Mouse (Mus musculus) cerebellum, adult 2 months (tissue): ENCODE data around the gene Dctd.

ENCODE experiments used
- CTCF ChIP-seq: fragments of 200-500 bp; IDR thresholded peaks from 2 replicates; pipeline ENCODE4 v1.5.1; 2011; ENCODE audit warnings: low read depth, mild to moderate bottlenecking, control low read depth, low read length, moderate library complexity, borderline replicate concordance; ENCODE audit not compliant: insufficient read depth
- POLR2A ChIP-seq: fragments of 200-500 bp; IDR thresholded peaks from 2 replicates; pipeline ENCODE4 v1.6.1; 2011; ENCODE audit warnings: low read length, control low read depth, borderline replicate concordance; ENCODE audit not compliant: insufficient read depth

GRCm38 (mm10) chr8:48114591-48114990, 15.7 kb downstream of the Dctd start:
- TF ChIP-seq CTCF (no peak), POLR2A (no peak)
